Mouse (Mus musculus) heart, embryonic 10.5 days (tissue): ENCODE data around the gene Catsperg1. TPM values are rescaled to one million over a fixed set of nuclear protein-coding genes. Genes with fewer than 3 reads are reported as not detected.

Source experiments
- DNase-seq: peaks from one replicate; pipeline ENCODE4 v3.0.0-alpha.2; 2017; ENCODE audit warnings: low spot score
- H3K27ac ChIP-seq: fragments of 300-500 bp; sonication (generic); 2 replicates; pipeline ENCODE4 v1.5.1; 2016; ENCODE audit warnings: mild to moderate bottlenecking
- H3K27me3 ChIP-seq: fragments of 300-500 bp; sonication (generic); 2 replicates; pipeline ENCODE4 v1.6.1; 2016; ENCODE audit warnings: mild to moderate bottlenecking; ENCODE audit not compliant: poor library complexity, insufficient read depth, severe bottlenecking
- H3K36me3 ChIP-seq: fragments of 300-500 bp; sonication (generic); 2 replicates; pipeline ENCODE4 v1.6.1; 2016; ENCODE audit warnings: mild to moderate bottlenecking, moderate library complexity
- H3K4me1 ChIP-seq: fragments of 300-500 bp; sonication (generic); 2 replicates; pipeline ENCODE4 v1.6.1; 2016; ENCODE audit warnings: mild to moderate bottlenecking
- H3K4me3 ChIP-seq: fragments of 300-500 bp; sonication (generic); 2 replicates; pipeline ENCODE4 v1.5.1; 2016; ENCODE audit warnings: mild to moderate bottlenecking, moderate library complexity
- H3K9me3 ChIP-seq: fragments of 300-500 bp; sonication (generic); 2 replicates; pipeline ENCODE4 v1.6.1; 2016; ENCODE audit warnings: mild to moderate bottlenecking, moderate library complexity
- WGBS: fragments of 180-500 bp; shearing (Covaris S2); methylation state at CpG from one replicate; pipeline ENCODE4 v1.1.7; 2016; 5-methylcytosine and 5-hydroxymethylcytosine counted together
- polyA plus RNA-seq: library from polyadenylated mRNA; unstranded; fragments of >200 nt; fragmentation: Nextera tagmentation; extraction: Ambion mirVana; gene quantifications from 2 replicates; pipeline ENCODE4 v1.2.1, GENCODE M21; 2016

Catsperg1 gene
- polyA plus RNA-seq, 1 experiment from 2014 or later: 0.59 TPM

GRCm38 (mm10) chr7:29162750-29163525 is 50.9 kb downstream of the Catsperg1 start:
- WGBS: 14% methylated on average over 9 of the region's 9 CpGs
- Histone ChIP-seq H3K27me3 (peaks cover 50% of the 10 kb centered on the region), H3K9me3 (no peaks in the 10 kb centered on the region), H3K27ac (no peak overlapping the region), H3K36me3 (peaks cover 4% of the 10 kb centered on the region; the same call in 1 of the 2 replicates), H3K4me3 (no peak overlapping the region), H3K4me1 (peaks cover 20% of the 10 kb centered on the region)
- DNase-seq: peak; percentile 88

GRCm38 (mm10) chr7:29162294-29162693 is 51.5 kb downstream of the Catsperg1 start:
- no peak for DNase-seq

GRCm38 (mm10) chr7:29158264-29158663 is 55.6 kb downstream of the Catsperg1 start:
- Histone ChIP-seq H3K9me3 (peaks cover 5% of the 10 kb centered on the region; the same call in 1 of the 2 replicates), H3K4me1 (peaks cover 24% of the 10 kb centered on the region), H3K27me3 (peaks cover 59% of the 10 kb centered on the region), H3K4me3 (no peak overlapping the region), H3K36me3 (peaks cover 10% of the 10 kb centered on the region; the same call in 1 of the 2 replicates), H3K27ac (no peak overlapping the region)
- DNase-seq: no peak
- 2% methylated on average over 5 of the region's 5 CpGs for WGBS

More at GRCm38 (mm10) chr7:29162294-29162693, 51.5 kb downstream of the Catsperg1 start:
- Histone ChIP-seq H3K27me3 (peaks cover 50% of the 10 kb centered on the region), H3K27ac (no peak overlapping the region), H3K36me3 (peaks cover 4% of the 10 kb centered on the region; the same call in 1 of the 2 replicates), H3K4me3 (no peak overlapping the region), H3K9me3 (no peaks in the 10 kb centered on the region), H3K4me1 (peaks cover 16% of the 10 kb centered on the region)
- 59% methylated on average over 5 of the region's 5 CpGs for WGBS

GRCm38 (mm10) chr7:29155838-29156782 is 57.7 kb downstream of the Catsperg1 start, which contains the start of gene Fam98c:
Gene Fam98c, minus strand, starts transcription at chr7:29156234.
- Histone ChIP-seq H3K4me3 (peak within 1 kb of the TSS; percentile 96), H3K36me3 (peaks cover 6% of the 10 kb centered on the region; the same call in 1 of the 2 replicates), H3K27ac (peak within 1 kb of the TSS; percentile 92), H3K9me3 (peaks cover 5% of the 10 kb centered on the region; the same call in 1 of the 2 replicates), H3K4me1 (peaks cover 8% of the 10 kb centered on the region), H3K27me3 (peaks cover 56% of the 10 kb centered on the region)
- peak; percentile 93 for DNase-seq
- WGBS: 3% methylated on average over 68 of the region's 68 CpGs

- Histone ChIP-seq H3K4me3 (peak overlapping the region; percentile 96), H3K4me1 (peaks cover 8% of the 10 kb centered on the region), H3K27ac (peak overlapping the region; percentile 92), H3K27me3 (peaks cover 50% of the 10 kb centered on the region), H3K9me3 (peaks cover 5% of the 10 kb centered on the region; the same call in 1 of the 2 replicates), H3K36me3 (peaks cover 6% of the 10 kb centered on the region; the same call in 1 of the 2 replicates)
- WGBS: 7% methylated on average over 37 of the region's 37 CpGs
- peak; percentile 91 for DNase-seq
Measured at GRCm38 (mm10) chr7:29155196-29155837, 58.5 kb downstream of the Catsperg1 start.

GRCm38 (mm10) chr7:29154018-29154720 is 59.7 kb downstream of the Catsperg1 start:
- H3K27ac ChIP-seq: no peak overlapping the region
- WGBS: 92% methylated on average over 14 of the region's 14 CpGs
- peaks cover 44% of the 10 kb centered on the region for H3K27me3 ChIP-seq
- H3K36me3 ChIP-seq: peaks cover 6% of the 10 kb centered on the region; the same call in 1 of the 2 replicates
- no peak overlapping the region for H3K4me3 ChIP-seq
- peaks cover 5% of the 10 kb centered on the region; the same call in 1 of the 2 replicates for H3K9me3 ChIP-seq
- no peak for DNase-seq
- H3K4me1 ChIP-seq: peaks cover 8% of the 10 kb centered on the region

GRCm38 (mm10) chr7:29151486-29151885 is 62.3 kb downstream of the Catsperg1 start:
- peaks cover 8% of the 10 kb centered on the region for H3K4me1 ChIP-seq

GRCm38 (mm10) chr7:29148771-29149170 is 65.1 kb downstream of the Catsperg1 start:
- Histone ChIP-seq H3K27me3 (peaks cover 12% of the 10 kb centered on the region; the same call in 1 of the 2 replicates), H3K27ac (no peak overlapping the region), H3K4me1 (no peaks in the 10 kb centered on the region), H3K9me3 (no peaks in the 10 kb centered on the region), H3K4me3 (no peak overlapping the region), H3K36me3 (no peaks in the 10 kb centered on the region)
- WGBS: 83% methylated on average over 15 of the region's 15 CpGs
- DNase-seq: no peak

More at GRCm38 (mm10) chr7:29151486-29151885, 62.3 kb downstream of the Catsperg1 start:
- no peak overlapping the region for H3K4me3 ChIP-seq
- H3K27me3 ChIP-seq: peaks cover 24% of the 10 kb centered on the region; the same call in 1 of the 2 replicates
- peaks cover 6% of the 10 kb centered on the region; the same call in 1 of the 2 replicates for H3K36me3 ChIP-seq
- peaks cover 5% of the 10 kb centered on the region; the same call in 1 of the 2 replicates for H3K9me3 ChIP-seq
- 63% methylated on average over 10 of the region's 10 CpGs for WGBS
- no peak for DNase-seq
- H3K27ac ChIP-seq: no peak overlapping the region

- H3K9me3 ChIP-seq: no peaks in the 10 kb centered on the region
- no peak overlapping the region for H3K4me3 ChIP-seq
- peaks cover 9% of the 10 kb centered on the region; the same call in 1 of the 2 replicates for H3K27me3 ChIP-seq
- no peak for DNase-seq
- H3K27ac ChIP-seq: no peak overlapping the region
- no peaks in the 10 kb centered on the region for H3K4me1 ChIP-seq
- H3K36me3 ChIP-seq: no peaks in the 10 kb centered on the region
- WGBS: 82% methylated on average over 7 of the region's 7 CpGs
Measured at GRCm38 (mm10) chr7:29146625-29147367, 67.0 kb downstream of the Catsperg1 start.

GRCm38 (mm10) chr7:29144006-29144405 is 69.8 kb downstream of the Catsperg1 start:
- H3K27ac ChIP-seq: no peak overlapping the region
- no peaks in the 10 kb centered on the region for H3K9me3 ChIP-seq
- no peak for DNase-seq
- no peaks in the 10 kb centered on the region for H3K4me1 ChIP-seq
- H3K36me3 ChIP-seq: no peaks in the 10 kb centered on the region
- H3K4me3 ChIP-seq: no peak overlapping the region
- no peaks in the 10 kb centered on the region; the same call in 1 of the 2 replicates for H3K27me3 ChIP-seq
- WGBS: 87% methylated on average over 4 of the region's 4 CpGs

- Histone ChIP-seq H3K36me3 (no peaks in the 10 kb centered on the region), H3K4me1 (no peaks in the 10 kb centered on the region)
- WGBS: 80% methylated on average over 8 of the region's 8 CpGs
Measured at GRCm38 (mm10) chr7:29141416-29141815, 72.4 kb downstream of the Catsperg1 start.

More at GRCm38 (mm10) chr7:29141416-29141815, 72.4 kb downstream of the Catsperg1 start:
- H3K27me3 ChIP-seq: peaks cover 9% of the 10 kb centered on the region
- H3K4me3 ChIP-seq: no peak overlapping the region
- H3K27ac ChIP-seq: no peak overlapping the region
- DNase-seq: no peak
- no peaks in the 10 kb centered on the region for H3K9me3 ChIP-seq
